Mouse (Mus musculus): ENCODE data around the gene Pttg1ip.
A peak's percentile ranks its signal among the peaks of the same experiment; 100 is the strongest.

GRCm38 (mm10) chr10:77553285-77553684 is 28.2 kb upstream of the Pttg1ip start:
- TF ChIP-seq POLR2A (IDR thresholded peaks at IDR 0.05; ENCODE audit: insufficient read length, low read depth) (no peak), CEBPB (IDR thresholded peaks at IDR 0.05; ENCODE audit: insufficient read depth, poor library complexity, severe bottlenecking) (no peak), MAX (IDR thresholded peaks at IDR 0.05; ENCODE audit: low read depth) (no peak), MYOD1 (IDR thresholded peaks at IDR 0.05; ENCODE audit: control insufficient read depth in 1 of 3, insufficient read length in 2 of 3, low read depth in 2 of 3) (peak in 2 of 3 experiments; percentile 72), TCF12 (IDR thresholded peaks at IDR 0.05; ENCODE audit: insufficient read depth, poor library complexity, severe bottlenecking) (no peak), POLR2AphosphoS2 (IDR thresholded peaks at IDR 0.05; ENCODE audit: insufficient read length, low read depth) (no peak), TCF3 (IDR thresholded peaks at IDR 0.05; ENCODE audit: insufficient read length, low read depth) (peak; percentile 38), USF1 (IDR thresholded peaks at IDR 0.05; ENCODE audit: low read depth) (no peak)

All from myocyte (in vitro differentiated cells).